Mouse (Mus musculus) hindbrain, embryonic 15.5 days (tissue): ENCODE data around the gene Mfsd4b3. TPM values are rescaled to one million over a fixed set of nuclear protein-coding genes. Genes with fewer than 3 reads are reported as not detected.

Source experiments
- ATAC-seq: fragments of 200-750 bp; cut with Nextera tagmentation; 2 replicates; pipeline ENCODE4 v1.8.0; 2017; ENCODE audit warnings: low read depth, moderate number of reproducible peaks, moderate TSS enrichment; ENCODE audit not compliant: low FRiP score
- H3K27ac ChIP-seq: fragments of 300-500 bp; sonication (generic); replicated peaks from 2 replicates; pipeline ENCODE4 v1.5.1; 2015; ENCODE audit warnings: mild to moderate bottlenecking, inconsistent platforms
- H3K27me3 ChIP-seq: fragments of 300-500 bp; sonication (generic); 2 replicates; pipeline ENCODE4 v1.6.1; 2015; ENCODE audit warnings: control low read depth, inconsistent platforms
- H3K36me3 ChIP-seq: fragments of 300-500 bp; sonication (generic); 2 replicates; pipeline ENCODE4 v1.6.1; 2015; ENCODE audit warnings: control low read depth, inconsistent platforms
- H3K4me1 ChIP-seq: fragments of 300-500 bp; sonication (generic); replicated peaks from 2 replicates; pipeline ENCODE4 v1.6.1; 2015; ENCODE audit warnings: control low read depth, inconsistent platforms
- H3K4me2 ChIP-seq: fragments of 300-500 bp; sonication (generic); 2 replicates; pipeline ENCODE4 v1.6.1; 2015; ENCODE audit warnings: moderate library complexity, mild to moderate bottlenecking, inconsistent platforms
- H3K4me3 ChIP-seq: fragments of 300-500 bp; sonication (generic); 2 replicates; pipeline ENCODE4 v1.5.1; 2015; ENCODE audit warnings: mild to moderate bottlenecking, inconsistent platforms
- H3K9ac ChIP-seq: fragments of 300-500 bp; sonication (generic); 2 replicates; pipeline ENCODE4 v1.6.1; 2015; ENCODE audit warnings: inconsistent platforms
- H3K9me3 ChIP-seq: fragments of 300-500 bp; sonication (generic); 2 replicates; pipeline ENCODE4 v1.6.1; 2016; ENCODE audit warnings: control low read depth, inconsistent platforms
- WGBS: fragments of 180-500 bp; shearing (Covaris S2); methylation state at CpG from one replicate; pipeline ENCODE4 v1.1.7; 2015; 5-methylcytosine and 5-hydroxymethylcytosine counted together
- polyA plus RNA-seq: library from polyadenylated mRNA; unstranded; fragments of >200 nt; fragmentation: Nextera tagmentation; extraction: Ambion mirVana; gene quantifications from 2 replicates; pipeline ENCODE4 v1.2.1, GENCODE M21; 2015

Mfsd4b3 gene
- polyA plus RNA-seq, 1 experiment from 2014 or later = 0.09 TPM

- no peaks in the 10 kb centered on the region for H3K36me3 ChIP-seq
- no peak overlapping the region for H3K4me2 ChIP-seq
- 73% methylated on average over 13 of the region's 13 CpGs for WGBS
- no peak overlapping the region for H3K27ac ChIP-seq
- H3K9ac ChIP-seq = no peak overlapping the region
- H3K4me3 ChIP-seq = no peak overlapping the region
- no peaks in the 10 kb centered on the region for H3K27me3 ChIP-seq
- no peaks in the 10 kb centered on the region for H3K4me1 ChIP-seq
- no peak for ATAC-seq
- no peaks in the 10 kb centered on the region for H3K9me3 ChIP-seq
Measured at GRCm38 (mm10) chr10:39908768-39909441, 51.0 kb downstream of the Mfsd4b3 start.

GRCm38 (mm10) chr10:39906799-39907658, 52.9 kb downstream of the Mfsd4b3 start:
- H3K4me2 ChIP-seq = no peak overlapping the region

GRCm38 (mm10) chr10:39904191-39904590, 55.8 kb downstream of the Mfsd4b3 start:
- no peak for ATAC-seq

More at GRCm38 (mm10) chr10:39906799-39907658, 52.9 kb downstream of the Mfsd4b3 start:
- no peaks in the 10 kb centered on the region for H3K9me3 ChIP-seq
- no peak overlapping the region for H3K27ac ChIP-seq
- WGBS = 84% methylated on average over 10 of the region's 10 CpGs
- H3K4me1 ChIP-seq = no peaks in the 10 kb centered on the region
- no peak overlapping the region for H3K4me3 ChIP-seq
- H3K27me3 ChIP-seq = no peaks in the 10 kb centered on the region
- H3K36me3 ChIP-seq = no peaks in the 10 kb centered on the region
- H3K9ac ChIP-seq = no peak overlapping the region
- ATAC-seq = no peak

GRCm38 (mm10) chr10:39898874-39899371, 61.0 kb downstream of the Mfsd4b3 start, which contains the start of gene Mfsd4b4:
Gene Mfsd4b4, minus strand, starts transcription at chr10:39899238.
- ATAC-seq = peak; percentile 98
- H3K4me1 ChIP-seq = peaks cover 14% of the 10 kb centered on the region
- peak within 1 kb of the TSS; percentile 89 for H3K9ac ChIP-seq
- peak within 1 kb of the TSS; percentile 89 for H3K27ac ChIP-seq
- no peaks in the 10 kb centered on the region for H3K36me3 ChIP-seq
- peak within 1 kb of the TSS; percentile 73 for H3K4me3 ChIP-seq
- WGBS = under 1% methylated on average over 41 of the region's 41 CpGs
- H3K4me2 ChIP-seq = peak within 1 kb of the TSS; percentile 67
- H3K27me3 ChIP-seq = no peaks in the 10 kb centered on the region
- H3K9me3 ChIP-seq = no peaks in the 10 kb centered on the region

More at GRCm38 (mm10) chr10:39904191-39904590, 55.8 kb downstream of the Mfsd4b3 start:
- H3K4me3 ChIP-seq = no peak overlapping the region
- H3K4me2 ChIP-seq = no peak overlapping the region
- H3K9me3 ChIP-seq = no peaks in the 10 kb centered on the region
- H3K4me1 ChIP-seq = peaks cover 5% of the 10 kb centered on the region; the same call in 1 of the 2 replicates
- H3K27ac ChIP-seq = no peak overlapping the region
- no peaks in the 10 kb centered on the region for H3K36me3 ChIP-seq
- WGBS = 80% methylated on average over 3 of the region's 3 CpGs
- no peaks in the 10 kb centered on the region for H3K27me3 ChIP-seq
- no peak overlapping the region for H3K9ac ChIP-seq

Other genes with a start within 250 kb of the Mfsd4b3 start
- gene Rev3l, start 228.0 kb downstream of the Mfsd4b3 start, polyA plus RNA-seq = 36.6 and 38.3 TPM in 2 replicates
- 3.8 and 4.6 TPM in 2 replicates for gene Mfsd4b4, start 60.9 kb downstream of the Mfsd4b3 start, polyA plus RNA-seq
- gene Mfsd4b2, start 33.2 kb downstream of the Mfsd4b3 start, polyA plus RNA-seq = 0.07 TPM in 1 of 2 replicates, not detected in the other
- 0.06 TPM in 1 of 2 replicates, not detected in the other for gene Mfsd4b5, start 26.5 kb upstream of the Mfsd4b3 start, polyA plus RNA-seq
- 0.57 and 0.98 TPM in 2 replicates for gene Mfsd4b1, start 65.1 kb upstream of the Mfsd4b3 start, polyA plus RNA-seq
- 6.7 and 7.3 TPM in 2 replicates for gene Slc16a10, start 182.1 kb upstream of the Mfsd4b3 start, polyA plus RNA-seq